Mouse (Mus musculus) kidney, embryonic 16.5 days (tissue): ENCODE data around the gene Stt3b. TPM values are rescaled to one million over a fixed set of nuclear protein-coding genes. Genes with fewer than 3 reads are reported as not detected.
A peak's percentile ranks its signal among the peaks of the same experiment; 100 is the strongest.
"Not testable (repeated sequence)": the region's sequence is repeated elsewhere in the genome, so short reads cannot be mapped to it uniquely, and the experiment has no call there.

Source experiments
- ATAC-seq: fragments of 200-750 bp; cut with Nextera tagmentation; 2 replicates; pipeline ENCODE4 v1.8.0; 2017; ENCODE audit warnings: moderate TSS enrichment; ENCODE audit not compliant: low FRiP score, low TSS enrichment
- H3K27ac ChIP-seq: fragments of 300-500 bp; sonication (generic); 2 replicates; pipeline ENCODE4 v1.5.1; 2014; ENCODE audit warnings: low read length
- H3K27me3 ChIP-seq: fragments of 300-500 bp; sonication (generic); 2 replicates; pipeline ENCODE4 v1.6.1; 2014; ENCODE audit warnings: low read length, control low read depth, mixed read lengths; ENCODE audit not compliant: insufficient read depth
- H3K36me3 ChIP-seq: fragments of 300-500 bp; sonication (generic); 2 replicates; pipeline ENCODE4 v1.6.1; 2014; ENCODE audit warnings: low read length, control low read depth, mixed read lengths; ENCODE audit not compliant: insufficient read depth
- H3K4me1 ChIP-seq: fragments of 300-500 bp; sonication (generic); 2 replicates; pipeline ENCODE4 v1.6.1; 2014; ENCODE audit warnings: low read length, control low read depth, mixed read lengths; ENCODE audit not compliant: insufficient read depth
- H3K4me2 ChIP-seq: fragments of 300-500 bp; sonication (generic); replicated peaks from 2 replicates; pipeline ENCODE4 v1.6.1; 2014; ENCODE audit warnings: low read depth, low read length
- H3K4me3 ChIP-seq: fragments of 300-500 bp; sonication (generic); 2 replicates; pipeline ENCODE4 v1.5.1; 2014; ENCODE audit warnings: mild to moderate bottlenecking, low read length
- H3K9ac ChIP-seq: fragments of 300-500 bp; sonication (generic); replicated peaks from 2 replicates; pipeline ENCODE4 v1.6.1; 2014; ENCODE audit warnings: low read length
- H3K9me3 ChIP-seq: fragments of 300-500 bp; sonication (generic); 2 replicates; pipeline ENCODE4 v1.6.1; 2016; ENCODE audit warnings: low read length, control low read depth
- WGBS: fragments of 180-500 bp; shearing (Covaris S2); extraction: QIAGEN DNeasy Blood & Tissue Kit; methylation state at CpG from one replicate; pipeline ENCODE4 v1.1.7; 2014; 5-methylcytosine and 5-hydroxymethylcytosine counted together
- polyA plus RNA-seq: library from polyadenylated mRNA; unstranded; fragments of >200 nt; fragmentation: Nextera tagmentation; extraction: Ambion mirVana; gene quantifications from 2 replicates; pipeline ENCODE4 v1.2.1, GENCODE M21; 2015

Gene Stt3b
- polyA plus RNA-seq, 1 experiment from 2014 or later, result 102 TPM

- no peak overlapping the region for H3K4me2 ChIP-seq
- no peaks in the 10 kb centered on the region for H3K9me3 ChIP-seq
- no peak overlapping the region for H3K9ac ChIP-seq
- 96% methylated on average over 1 of the region's 1 CpGs for WGBS
- ATAC-seq, result no peak
- no peak overlapping the region for H3K4me3 ChIP-seq
- no peaks in the 10 kb centered on the region for H3K27me3 ChIP-seq
- no peak overlapping the region for H3K27ac ChIP-seq
- peaks cover 33% of the 10 kb centered on the region for H3K36me3 ChIP-seq
- H3K4me1 ChIP-seq, result peaks cover 2% of the 10 kb centered on the region; the same call in 1 of the 2 replicates
Observed at GRCm38 (mm10) chr9:115278641-115279040, 31.6 kb downstream of the Stt3b start.

- 89% methylated on average over 6 of the region's 6 CpGs for WGBS
- Histone ChIP-seq H3K4me3 (no peak overlapping the region), H3K27me3 (no peaks in the 10 kb centered on the region), H3K4me1 (no peaks in the 10 kb centered on the region), H3K4me2 (no peak overlapping the region), H3K27ac (no peak overlapping the region), H3K9ac (no peak overlapping the region), H3K9me3 (no peaks in the 10 kb centered on the region), H3K36me3 (peaks cover 36% of the 10 kb centered on the region)
- ATAC-seq, result no peak
Observed at GRCm38 (mm10) chr9:115274806-115275205, 35.4 kb downstream of the Stt3b start.

- Histone ChIP-seq H3K9ac (no peak overlapping the region), H3K4me3 (no peak overlapping the region), H3K36me3 (peaks cover 24% of the 10 kb centered on the region), H3K27me3 (no peaks in the 10 kb centered on the region), H3K9me3 (no peaks in the 10 kb centered on the region), H3K27ac (no peak overlapping the region), H3K4me2 (no peak overlapping the region), H3K4me1 (no peaks in the 10 kb centered on the region)
- WGBS, result 97% methylated on average over 7 of the region's 7 CpGs
- no peak for ATAC-seq
Observed at GRCm38 (mm10) chr9:115273095-115273649, 37.0 kb downstream of the Stt3b start.

GRCm38 (mm10) chr9:115272451-115272850 is 37.8 kb downstream of the Stt3b start:
- not testable (repeated sequence) for H3K27me3 ChIP-seq, H3K9me3 ChIP-seq, H3K4me2 ChIP-seq, H3K27ac ChIP-seq, H3K9ac ChIP-seq, ATAC-seq, H3K4me1 ChIP-seq, H3K4me3 ChIP-seq
- H3K36me3 ChIP-seq, result peaks cover 24% of the 10 kb centered on the region
- 92% methylated on average over 2 of the region's 5 CpGs for WGBS

- H3K9ac ChIP-seq, result no peak overlapping the region
- no peak overlapping the region for H3K4me3 ChIP-seq
- no peak overlapping the region for H3K4me2 ChIP-seq
- H3K36me3 ChIP-seq, result peaks cover 20% of the 10 kb centered on the region
- ATAC-seq, result no peak
- no peaks in the 10 kb centered on the region for H3K9me3 ChIP-seq
- H3K4me1 ChIP-seq, result no peaks in the 10 kb centered on the region
- 86% methylated on average over 3 of the region's 3 CpGs for WGBS
- no peaks in the 10 kb centered on the region for H3K27me3 ChIP-seq
- H3K27ac ChIP-seq, result no peak overlapping the region
Observed at GRCm38 (mm10) chr9:115271556-115271955, 38.7 kb downstream of the Stt3b start.

GRCm38 (mm10) chr9:115261896-115262295 is 48.3 kb downstream of the Stt3b start:
- H3K27me3 ChIP-seq, result no peaks in the 10 kb centered on the region
- H3K9ac ChIP-seq, result no peak overlapping the region
- no peak overlapping the region for H3K4me3 ChIP-seq
- no peaks in the 10 kb centered on the region for H3K4me1 ChIP-seq
- H3K4me2 ChIP-seq, result no peak overlapping the region
- no peak overlapping the region for H3K27ac ChIP-seq
- no peak for ATAC-seq
- 66% methylated on average over 5 of the region's 5 CpGs for WGBS
- H3K36me3 ChIP-seq, result peaks cover 11% of the 10 kb centered on the region
- no peaks in the 10 kb centered on the region for H3K9me3 ChIP-seq

GRCm38 (mm10) chr9:115261456-115261855 is 48.8 kb downstream of the Stt3b start:
- no peaks in the 10 kb centered on the region for H3K9me3 ChIP-seq
- H3K9ac ChIP-seq, result no peak overlapping the region
- no peaks in the 10 kb centered on the region for H3K4me1 ChIP-seq
- peaks cover 15% of the 10 kb centered on the region for H3K36me3 ChIP-seq
- H3K27ac ChIP-seq, result no peak overlapping the region
- H3K27me3 ChIP-seq, result no peaks in the 10 kb centered on the region
- no peak for ATAC-seq
- WGBS, result 78% methylated on average over 8 of the region's 8 CpGs
- H3K4me2 ChIP-seq, result no peak overlapping the region
- no peak overlapping the region for H3K4me3 ChIP-seq

GRCm38 (mm10) chr9:115260464-115260863 is 49.8 kb downstream of the Stt3b start:
- no peaks in the 10 kb centered on the region for H3K27me3 ChIP-seq
- no peak overlapping the region for H3K9ac ChIP-seq
- H3K4me3 ChIP-seq, result no peak overlapping the region
- 90% methylated on average over 7 of the region's 7 CpGs for WGBS
- H3K4me2 ChIP-seq, result no peak overlapping the region
- no peaks in the 10 kb centered on the region for H3K9me3 ChIP-seq
- no peak for ATAC-seq
- H3K27ac ChIP-seq, result no peak overlapping the region
- no peaks in the 10 kb centered on the region for H3K4me1 ChIP-seq
- peaks cover 16% of the 10 kb centered on the region for H3K36me3 ChIP-seq

- 94% methylated on average over 4 of the region's 4 CpGs for WGBS
- Histone ChIP-seq H3K4me2 (no peak overlapping the region), H3K27ac (no peak overlapping the region), H3K9me3 (no peaks in the 10 kb centered on the region), H3K9ac (no peak overlapping the region), H3K4me1 (no peaks in the 10 kb centered on the region), H3K4me3 (no peak overlapping the region), H3K27me3 (no peaks in the 10 kb centered on the region), H3K36me3 (peaks cover 21% of the 10 kb centered on the region)
- ATAC-seq, result no peak
Observed at GRCm38 (mm10) chr9:115259866-115260265, 50.4 kb downstream of the Stt3b start.

GRCm38 (mm10) chr9:115257733-115258286 is 52.4 kb downstream of the Stt3b start:
- 25% methylated on average over 6 of the region's 6 CpGs for WGBS
- peaks cover 30% of the 10 kb centered on the region for H3K36me3 ChIP-seq
- no peaks in the 10 kb centered on the region for H3K9me3 ChIP-seq
- no peak overlapping the region for H3K9ac ChIP-seq
- no peak overlapping the region for H3K4me2 ChIP-seq
- no peak overlapping the region for H3K4me3 ChIP-seq
- H3K27me3 ChIP-seq, result no peaks in the 10 kb centered on the region
- no peaks in the 10 kb centered on the region for H3K4me1 ChIP-seq
- no peak overlapping the region for H3K27ac ChIP-seq
- peak; percentile 78 for ATAC-seq
